Mouse (Mus musculus) brain, adult 2 months (tissue): Measurements from ENCODE around the gene Gm11937.

Experiments used
- DNase-seq: peaks from one replicate; pipeline ENCODE4 v3.0.0; 2011; ENCODE audit warnings: low read depth, low spot score

Gm11937 gene

GRCm38 (mm10) chr11:99581564-99581963, 28.4 kb downstream of the Gm11937 start:
- peak; percentile 79 for DNase-seq

- no peak for DNase-seq
Observed at GRCm38 (mm10) chr11:99581051-99581450, 28.9 kb downstream of the Gm11937 start.

DNA sequence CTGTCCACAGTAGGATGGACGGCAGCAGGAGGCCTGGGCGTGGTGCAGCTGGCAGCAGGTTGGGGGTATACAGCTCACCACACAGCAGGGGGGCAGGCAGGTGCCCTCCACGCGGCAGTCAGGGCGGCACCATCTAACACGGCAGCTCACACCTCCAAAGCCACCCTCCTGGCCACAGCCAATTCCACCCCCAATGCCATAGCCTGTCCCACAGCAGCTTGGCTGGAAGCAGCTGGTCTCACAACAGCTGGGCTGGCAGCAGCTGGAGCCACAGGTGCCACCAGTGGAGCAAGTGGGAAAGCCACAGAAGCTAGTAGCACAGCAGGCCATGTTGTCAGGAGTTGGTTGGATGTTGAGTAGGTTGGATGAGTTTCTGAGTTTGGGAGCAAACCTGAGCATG, 29.4 kb downstream of the Gm11937 start, which contains the start of gene Krtap1-5:
Gene Krtap1-5 (minus strand): TSS at position 381 of the 400 bp plus-strand sequence.
- no peak for DNase-seq

GRCm38 (mm10) chr11:99574106-99574505, 35.9 kb downstream of the Gm11937 start:
- peak; percentile 69 for DNase-seq

DNA sequence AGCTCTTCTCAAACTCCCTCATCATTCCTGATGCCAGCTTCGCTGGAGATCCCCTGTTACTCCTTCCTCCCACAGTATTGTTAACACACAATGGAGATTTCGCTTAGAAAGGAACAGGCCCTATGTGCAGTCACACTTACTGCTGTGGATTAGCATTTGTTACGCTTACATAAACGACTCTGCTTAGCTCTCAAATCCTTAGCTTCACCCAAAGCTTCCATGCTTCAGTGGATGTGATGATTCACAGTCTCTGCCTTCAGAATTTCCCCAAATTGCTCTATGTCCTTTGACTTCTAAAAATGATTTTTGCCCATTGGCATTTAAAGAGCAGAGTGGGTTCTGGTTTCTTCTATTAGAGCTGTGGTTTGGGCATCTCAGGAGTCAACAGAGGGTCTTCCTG, 36.8 kb downstream of the Gm11937 start:
- DNase-seq: peak; percentile 74

DNA sequence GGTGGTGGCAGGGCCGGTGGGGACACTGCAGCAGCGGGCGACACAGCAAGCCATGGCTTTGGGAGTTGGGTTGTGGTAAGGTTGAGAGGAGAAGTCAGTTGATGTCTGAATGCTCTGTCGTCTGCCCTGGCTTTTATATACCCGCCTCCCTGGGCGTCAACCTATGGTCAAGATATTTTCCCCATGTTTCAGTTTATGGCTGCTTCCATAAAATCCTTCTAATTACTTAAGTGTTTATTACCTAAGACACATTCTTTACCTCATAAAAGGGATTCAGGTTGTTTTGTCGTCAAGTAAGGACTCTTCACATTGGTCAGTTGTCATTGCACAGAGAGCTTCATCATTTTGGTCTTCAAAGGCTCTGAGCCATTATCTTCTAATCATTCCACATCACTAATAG, 43.5 kb downstream of the Gm11937 start, which contains the start of gene Krtap3-1:
Gene Krtap3-1 (minus strand): TSS at position 101 of the 400 bp plus-strand sequence.
- DNase-seq: no peak

DNA sequence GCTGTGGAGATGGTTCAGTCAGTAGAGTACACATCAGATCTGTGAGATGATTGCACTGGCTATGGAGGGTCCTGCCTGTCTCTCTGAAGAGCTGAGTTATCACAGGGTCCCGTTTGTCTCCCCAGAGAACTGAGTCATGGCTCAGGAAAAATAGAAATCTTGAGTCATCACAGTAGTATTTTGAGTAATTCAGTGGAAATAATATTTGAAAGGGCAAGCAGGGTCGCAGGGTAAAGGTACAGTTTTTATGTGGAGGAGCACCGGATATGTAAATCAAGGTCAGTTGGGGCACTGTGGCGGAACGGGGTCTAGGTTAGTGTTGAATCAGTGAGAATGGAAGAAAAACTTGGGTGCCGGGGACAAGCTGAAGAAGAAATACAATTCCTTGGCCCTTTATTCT, 47.4 kb downstream of the Gm11937 start:
- no peak for DNase-seq
